Mouse (Mus musculus): ENCODE data around the gene Hdgfl2. TPM values are rescaled to one million over a fixed set of nuclear protein-coding genes. Genes with fewer than 3 reads are reported as not detected.

Hdgfl2 gene
- polyA plus RNA-seq, 1 experiment from 2014 or later, result 144 TPM

Other genes starting within 250 kb of the Hdgfl2 start
- 11.4 and 13.1 TPM in 2 replicates for gene Zfp119a, start 200.7 kb upstream of the Hdgfl2 start, polyA plus RNA-seq (2015; fragmentation: Nextera tagmentation; extraction: Ambion mirVana)
- gene Zfp959, start 187.5 kb upstream of the Hdgfl2 start, polyA plus RNA-seq (2015; fragmentation: Nextera tagmentation; extraction: Ambion mirVana), result 16.5 and 16.7 TPM in 2 replicates
- gene Zfp119b, start 130.1 kb upstream of the Hdgfl2 start, polyA plus RNA-seq (2015; fragmentation: Nextera tagmentation; extraction: Ambion mirVana), result 6.9 and 7.9 TPM in 2 replicates
- 3.1 and 3.9 TPM in 2 replicates for gene Ebi3, start 127.0 kb upstream of the Hdgfl2 start, polyA plus RNA-seq (2015; fragmentation: Nextera tagmentation; extraction: Ambion mirVana)
- gene Yju2, start 120.5 kb upstream of the Hdgfl2 start, polyA plus RNA-seq (2015; fragmentation: Nextera tagmentation; extraction: Ambion mirVana), result 25.2 and 27.8 TPM in 2 replicates
- 118 and 121 TPM in 2 replicates for gene Shd, start 109.2 kb upstream of the Hdgfl2 start, polyA plus RNA-seq (2015; fragmentation: Nextera tagmentation; extraction: Ambion mirVana)
- 127 and 151 TPM in 2 replicates for gene Fsd1, start 93.1 kb upstream of the Hdgfl2 start, polyA plus RNA-seq (2015; fragmentation: Nextera tagmentation; extraction: Ambion mirVana)
- gene Stap2, start 74.0 kb upstream of the Hdgfl2 start, polyA plus RNA-seq (2015; fragmentation: Nextera tagmentation; extraction: Ambion mirVana), result 4.9 and 5.5 TPM in 2 replicates
- gene Mpnd, start 73.9 kb upstream of the Hdgfl2 start, polyA plus RNA-seq (2015; fragmentation: Nextera tagmentation; extraction: Ambion mirVana), result 190 and 191 TPM in 2 replicates
- gene Sh3gl1, start 43.0 kb upstream of the Hdgfl2 start, polyA plus RNA-seq (2015; fragmentation: Nextera tagmentation; extraction: Ambion mirVana), result 120 and 122 TPM in 2 replicates
- gene Chaf1a, start 39.2 kb upstream of the Hdgfl2 start, polyA plus RNA-seq (2015; fragmentation: Nextera tagmentation; extraction: Ambion mirVana), result 10.8 and 14.3 TPM in 2 replicates
- 81.1 and 89.5 TPM in 2 replicates for gene Ubxn6, start 4.6 kb upstream of the Hdgfl2 start, polyA plus RNA-seq (2015; fragmentation: Nextera tagmentation; extraction: Ambion mirVana)
- gene Plin4, start 30.2 kb downstream of the Hdgfl2 start, polyA plus RNA-seq (2015; fragmentation: Nextera tagmentation; extraction: Ambion mirVana), result 0.11 TPM in 2 replicates
- 0.69 and 0.74 TPM in 2 replicates for gene Plin5, start 38.0 kb downstream of the Hdgfl2 start, polyA plus RNA-seq (2015; fragmentation: Nextera tagmentation; extraction: Ambion mirVana)
- 0.13 and 0.19 TPM in 2 replicates for gene Lrg1, start 42.4 kb downstream of the Hdgfl2 start, polyA plus RNA-seq (2015; fragmentation: Nextera tagmentation; extraction: Ambion mirVana)
- 13.6 and 14.2 TPM in 2 replicates for gene Sema6b, start 60.7 kb downstream of the Hdgfl2 start, polyA plus RNA-seq (2015; fragmentation: Nextera tagmentation; extraction: Ambion mirVana)
- 9.0 and 10.0 TPM in 2 replicates for gene Tnfaip8l1, start 82.8 kb downstream of the Hdgfl2 start, polyA plus RNA-seq (2015; fragmentation: Nextera tagmentation; extraction: Ambion mirVana)
- gene Mydgf, start 104.3 kb downstream of the Hdgfl2 start, polyA plus RNA-seq (2015; fragmentation: Nextera tagmentation; extraction: Ambion mirVana), result 59.7 and 63.2 TPM in 2 replicates
- 30.7 and 31.2 TPM in 2 replicates for gene Dpp9, start 139.3 kb downstream of the Hdgfl2 start, polyA plus RNA-seq (2015; fragmentation: Nextera tagmentation; extraction: Ambion mirVana)
- gene Fem1a, start 177.2 kb downstream of the Hdgfl2 start, polyA plus RNA-seq (2015; fragmentation: Nextera tagmentation; extraction: Ambion mirVana), result 21.4 and 22.9 TPM in 2 replicates
- gene Ticam1, start 197.2 kb downstream of the Hdgfl2 start, polyA plus RNA-seq (2015; fragmentation: Nextera tagmentation; extraction: Ambion mirVana), result 1.3 and 1.7 TPM in 2 replicates
- gene Plin3, start 213.2 kb downstream of the Hdgfl2 start, polyA plus RNA-seq (2015; fragmentation: Nextera tagmentation; extraction: Ambion mirVana), result 10.9 and 13.6 TPM in 2 replicates
- not detected in 2 replicates for gene Arrdc5, start 220.7 kb downstream of the Hdgfl2 start, polyA plus RNA-seq (2015; fragmentation: Nextera tagmentation; extraction: Ambion mirVana)
- 55.6 and 65.1 TPM in 2 replicates for gene Uhrf1, start 223.7 kb downstream of the Hdgfl2 start, polyA plus RNA-seq (2015; fragmentation: Nextera tagmentation; extraction: Ambion mirVana)
- gene Kdm4b, start 246.4 kb downstream of the Hdgfl2 start, polyA plus RNA-seq (2015; fragmentation: Nextera tagmentation; extraction: Ambion mirVana), result 81.2 and 81.5 TPM in 2 replicates

All from forebrain, embryonic 15.5 days (tissue).